Mouse (Mus musculus): Measurements from ENCODE around the gene Stt3b. TPM values are rescaled to one million over a fixed set of nuclear protein-coding genes. Genes with fewer than 3 reads are reported as not detected.

Stt3b gene
- polyA plus RNA-seq, 1 experiment from 2014 or later = 101 TPM

GRCm38 (mm10) chr9:115200166-115200862, 109.9 kb downstream of the Stt3b start:
- Histone ChIP-seq H3K4me2 (no peak overlapping the region), H3K27ac (no peak overlapping the region), H3K9ac (no peak overlapping the region), H3K36me3 (replicated peaks) (no peaks in the 10 kb centered on the region), H3K4me3 (replicated peaks) (no peak overlapping the region), H3K9me3 (no peaks in the 10 kb centered on the region), H3K27me3 (no peaks in the 10 kb centered on the region), H3K4me1 (no peaks in the 10 kb centered on the region)
- ATAC-seq (ENCODE audit: low FRiP score) = no peak
- WGBS = 92% methylated on average over 15 of the region's 15 CpGs

- Histone ChIP-seq H3K36me3 (replicated peaks) (no peaks in the 10 kb centered on the region), H3K9ac (no peak overlapping the region), H3K4me1 (no peaks in the 10 kb centered on the region), H3K4me3 (replicated peaks) (no peak overlapping the region), H3K9me3 (no peaks in the 10 kb centered on the region), H3K4me2 (no peak overlapping the region), H3K27me3 (no peaks in the 10 kb centered on the region), H3K27ac (no peak overlapping the region)
- 76% methylated on average over 7 of the region's 7 CpGs for WGBS
- ATAC-seq (ENCODE audit: low FRiP score) = no peak
Observed at GRCm38 (mm10) chr9:115197082-115197481, 113.1 kb downstream of the Stt3b start.

DNA sequence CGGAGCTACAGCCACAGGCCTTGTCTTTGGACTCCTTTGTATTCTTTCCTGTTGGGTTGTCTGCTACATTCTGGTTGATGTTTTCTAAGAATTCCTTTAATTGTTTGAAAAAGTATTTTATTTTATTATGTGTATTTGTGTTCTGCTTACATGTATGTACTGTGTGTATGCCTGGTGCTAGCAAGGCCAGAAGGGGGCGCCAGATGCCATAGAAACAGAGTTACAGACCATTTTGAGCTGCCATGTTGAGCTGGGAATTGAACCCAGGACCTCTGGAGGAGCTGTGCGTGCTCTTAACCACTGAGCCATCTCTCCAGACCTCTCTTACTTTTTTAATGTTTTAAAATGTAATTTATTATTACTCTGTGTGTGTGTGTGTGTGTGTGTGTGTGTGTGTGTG, 117.3 kb downstream of the Stt3b start:
- no peaks in the 10 kb centered on the region for H3K36me3 ChIP-seq (replicated peaks)
- ATAC-seq (ENCODE audit: low FRiP score) = no peak
- H3K4me3 ChIP-seq (replicated peaks) = no peak overlapping the region
- H3K27me3 ChIP-seq = no peaks in the 10 kb centered on the region
- no peak overlapping the region for H3K9ac ChIP-seq
- H3K4me1 ChIP-seq = no peaks in the 10 kb centered on the region
- H3K27ac ChIP-seq = no peak overlapping the region
- no peaks in the 10 kb centered on the region for H3K9me3 ChIP-seq
- WGBS = 74% methylated on average over 3 of the region's 3 CpGs
- H3K4me2 ChIP-seq = no peak overlapping the region

Measured in forebrain, embryonic 12.5 days (tissue).